Mouse (Mus musculus): ENCODE measurements around the gene Gpkow. TPM values are rescaled to one million over a fixed set of nuclear protein-coding genes. Genes with fewer than 3 reads are reported as not detected.

Gpkow gene
- total and polyA plus RNA-seq, 3 experiments, result 9.3 to 32.2 (median 14.6) TPM

DNA sequence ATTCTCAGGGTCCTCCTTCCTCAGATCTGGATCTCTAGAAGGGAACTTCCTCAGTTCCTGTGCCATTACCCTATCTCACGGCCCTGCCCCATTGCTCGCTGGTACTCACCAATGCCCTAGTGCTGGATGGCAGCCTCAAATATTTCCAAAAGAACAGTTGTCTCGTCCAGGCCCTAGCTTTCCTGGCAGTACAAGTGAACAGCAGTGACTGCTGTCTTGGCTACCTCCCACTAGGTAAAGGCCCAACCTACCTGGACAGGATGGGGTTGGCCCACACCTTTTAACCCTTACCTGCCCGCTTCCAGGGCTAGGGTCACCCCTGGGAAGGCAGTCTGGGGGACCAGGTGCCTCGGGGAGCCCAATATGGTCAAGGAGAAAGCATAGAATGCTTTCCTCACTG, 44.2 kb downstream of the Gpkow start:
- TF ChIP-seq HCFC1 (IDR thresholded peaks at IDR 0.05; ENCODE audit: low read depth, low read length), result no peak
- no peak for TF ChIP-seq MEF2A (IDR thresholded peaks at IDR 0.05; ENCODE audit: borderline replicate concordance, low read depth, low read length)
- no peak overlapping the region for H3K27ac ChIP-seq (ENCODE audit: insufficient read depth, low read depth)

DNA sequence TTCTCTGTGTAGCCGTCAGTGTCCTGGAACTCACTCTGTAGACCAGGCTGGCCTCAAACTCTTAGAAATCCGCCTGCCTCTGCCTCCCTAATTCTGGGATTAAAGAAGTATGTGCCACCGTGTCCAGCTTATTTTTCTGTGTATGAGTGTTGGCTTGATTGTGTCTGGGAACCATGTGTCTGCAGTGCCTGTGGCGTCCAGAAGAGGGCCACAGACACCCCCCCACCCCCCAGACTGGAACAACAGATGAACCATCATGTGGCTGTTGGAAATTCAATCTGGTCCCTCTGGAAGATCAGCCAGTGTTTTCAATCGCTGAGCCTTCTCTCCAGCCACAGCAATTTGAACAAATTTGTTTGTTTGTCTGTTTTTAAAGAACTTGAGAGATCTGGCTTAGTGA, 46.5 kb downstream of the Gpkow start:
- Histone ChIP-seq H3K79me2 (replicated peaks; ENCODE audit: control insufficient read depth, extremely low read depth, insufficient read depth, poor library complexity, severe bottlenecking) (no peaks in the 10 kb centered on the region), H3K4me1 (ENCODE audit: control insufficient read depth in 1 of 2, insufficient read depth in 2 of 2) (peaks cover 5 to 44% of the 10 kb centered on the region in 2 experiments; a peak in 3 of 4 replicates), H3K27me3 (replicated peaks) (no peaks in the 10 kb centered on the region), H3K9ac (ENCODE audit: insufficient read depth, low read depth) (no peak overlapping the region), H3K9me3 (replicated peaks; ENCODE audit: low read length) (no peaks in the 10 kb centered on the region), H3K4me3 (replicated peaks in 1 of 3; ENCODE audit: low read depth in 2 of 3, low read length in 2 of 3, poor library complexity in 1 of 3) (no peak overlapping the region), H3K4me2 (ENCODE audit: insufficient read depth, low read depth, poor library complexity, severe bottlenecking) (no peak overlapping the region), H3K36me3 (replicated peaks in 1 of 2; ENCODE audit: control insufficient read depth in 1 of 2, insufficient read depth in 1 of 2, low read length in 1 of 2) (no peaks in the 10 kb centered on the region), H3K27ac (ENCODE audit: insufficient read depth, low read depth) (no peak overlapping the region)
- dilution Hi-C loops (cut with MboI; ENCODE audit: extremely low pct_ligation_motif_present, extremely low pct_unique_long_range_greater_than_20kb, low sequenced_read_pairs) (no loop called here), in situ Hi-C loops (cut with MboI; ENCODE audit: low pct_ligation_motif_present, low pct_unique_long_range_greater_than_20kb, low sequenced_read_pairs) (no loop called here)
- DNase-seq (ENCODE audit: extremely low read depth), result no peak
- TF ChIP-seq SMC3 (IDR thresholded peaks at IDR 0.05; ENCODE audit: low read depth, low read length) (peak; percentile 28; the same call in 1 of the 2 replicates), MYC (IDR thresholded peaks at IDR 0.05; ENCODE audit: low read depth, low read length) (no peak), CHD1 (IDR thresholded peaks at IDR 0.05; ENCODE audit: low read depth, low read length) (no peak), CTCF (conservative IDR thresholded peaks at IDR 0.05 in 1 of 2, IDR thresholded peaks at IDR 0.05 in 1 of 2; ENCODE audit: low read depth in 2 of 2, low read length in 2 of 2) (peak; percentile 21 to 50; a peak in 3 of 4 replicates), MAX (IDR thresholded peaks at IDR 0.05; ENCODE audit: low read length) (0 out of 2 replicates have a peak, but pooled peaks have one; percentile 19), E2F4 (IDR thresholded peaks at IDR 0.05; ENCODE audit: insufficient replicate concordance, low read depth, low read length) (no peak)

More for the DNA sequence above, 44.2 kb downstream of the Gpkow start:
- Histone ChIP-seq H3K9ac (ENCODE audit: insufficient read depth, low read depth) (no peak overlapping the region), H3K4me2 (ENCODE audit: insufficient read depth, low read depth, poor library complexity, severe bottlenecking) (no peak overlapping the region), H3K4me1 (ENCODE audit: control insufficient read depth in 1 of 2, insufficient read depth in 2 of 2) (peaks cover 7 to 62% of the 10 kb centered on the region in 2 experiments), H3K4me3 (replicated peaks in 1 of 3; ENCODE audit: low read depth in 2 of 3, low read length in 2 of 3, poor library complexity in 1 of 3) (no peak overlapping the region), H3K79me2 (replicated peaks; ENCODE audit: control insufficient read depth, extremely low read depth, insufficient read depth, poor library complexity, severe bottlenecking) (no peaks in the 10 kb centered on the region), H3K9me3 (replicated peaks; ENCODE audit: low read length) (no peaks in the 10 kb centered on the region), H3K27me3 (replicated peaks) (no peaks in the 10 kb centered on the region), H3K36me3 (replicated peaks in 1 of 2; ENCODE audit: control insufficient read depth in 1 of 2, insufficient read depth in 1 of 2, low read length in 1 of 2) (peaks cover 0 to 8% of the 10 kb centered on the region in 2 experiments)
- in situ Hi-C loops (cut with MboI; ENCODE audit: low pct_ligation_motif_present, low pct_unique_long_range_greater_than_20kb, low sequenced_read_pairs) (no loop called here), dilution Hi-C loops (cut with MboI; ENCODE audit: extremely low pct_ligation_motif_present, extremely low pct_unique_long_range_greater_than_20kb, low sequenced_read_pairs) (no loop called here)
- DNase-seq (ENCODE audit: extremely low read depth), result no peak

DNA sequence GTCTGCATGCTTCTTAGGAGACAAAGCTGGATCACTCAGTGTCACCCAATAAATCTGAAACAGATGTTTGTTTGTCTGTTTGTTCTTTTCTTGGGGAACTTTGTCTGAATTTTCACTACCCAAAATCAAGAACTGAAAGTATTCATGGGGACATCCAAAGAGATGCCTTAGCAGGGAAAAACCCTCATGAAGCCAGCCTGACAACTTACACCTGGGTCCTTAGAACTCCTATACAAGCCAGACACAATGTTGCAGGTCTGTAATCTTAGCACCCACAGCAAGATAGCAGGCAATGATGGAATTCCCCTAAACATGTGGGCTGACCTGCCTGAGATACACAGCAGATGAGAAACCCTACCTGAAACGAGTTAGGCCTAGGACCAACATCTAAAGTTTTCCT, 48.0 kb downstream of the Gpkow start:
- in situ Hi-C loops (cut with MboI; ENCODE audit: low pct_ligation_motif_present, low pct_unique_long_range_greater_than_20kb, low sequenced_read_pairs), result no loop called here

More for the DNA sequence above, 48.0 kb downstream of the Gpkow start:
- dilution Hi-C loops (cut with MboI; ENCODE audit: extremely low pct_ligation_motif_present, extremely low pct_unique_long_range_greater_than_20kb, low sequenced_read_pairs), result no loop called here
- Histone ChIP-seq H3K9ac (ENCODE audit: insufficient read depth, low read depth) (no peak overlapping the region), H3K9me3 (replicated peaks; ENCODE audit: low read length) (no peaks in the 10 kb centered on the region), H3K4me2 (ENCODE audit: insufficient read depth, low read depth, poor library complexity, severe bottlenecking) (peak overlapping the region; percentile 36), H3K4me3 (replicated peaks in 1 of 3; ENCODE audit: low read depth in 2 of 3, low read length in 2 of 3, poor library complexity in 1 of 3) (no peak overlapping the region), H3K79me2 (replicated peaks; ENCODE audit: control insufficient read depth, extremely low read depth, insufficient read depth, poor library complexity, severe bottlenecking) (no peaks in the 10 kb centered on the region), H3K36me3 (replicated peaks in 1 of 2; ENCODE audit: control insufficient read depth in 1 of 2, insufficient read depth in 1 of 2, low read length in 1 of 2) (no peaks in the 10 kb centered on the region), H3K27me3 (replicated peaks) (no peaks in the 10 kb centered on the region), H3K4me1 (ENCODE audit: control insufficient read depth in 1 of 2, insufficient read depth in 2 of 2) (peaks cover 5 to 40% of the 10 kb centered on the region in 2 experiments; a peak in 3 of 4 replicates), H3K27ac (ENCODE audit: insufficient read depth, low read depth) (peak overlapping the region; percentile 87)
- peak; percentile 46 for TF ChIP-seq ETS1 (conservative IDR thresholded peaks at IDR 0.05; ENCODE audit: low read depth, low read length)
- peak; percentile 44; the same call in 1 of the 2 replicates for TF ChIP-seq MEF2A (IDR thresholded peaks at IDR 0.05; ENCODE audit: borderline replicate concordance, low read depth, low read length)
- peak; percentile 50; the same call in 1 of the 2 replicates for TF ChIP-seq RCOR1 (conservative IDR thresholded peaks at IDR 0.05; ENCODE audit: low read depth, low read length)
- TF ChIP-seq MYC (IDR thresholded peaks at IDR 0.05; ENCODE audit: low read depth, low read length), result peak; percentile 75
- TF ChIP-seq ZMIZ1 (IDR thresholded peaks at IDR 0.05; ENCODE audit: low read depth, low read length), result no peak
- no peak for TF ChIP-seq PAX5 (IDR thresholded peaks at IDR 0.05; ENCODE audit: low read length)
- TF ChIP-seq SIN3A (IDR thresholded peaks at IDR 0.05; ENCODE audit: low read length), result no peak
- TF ChIP-seq EP300 (IDR thresholded peaks at IDR 0.05; ENCODE audit: low read length), result peak; percentile 82
- TF ChIP-seq MAX (IDR thresholded peaks at IDR 0.05; ENCODE audit: low read length), result peak; percentile 35; the same call in 1 of the 2 replicates
- TF ChIP-seq ZKSCAN1 (IDR thresholded peaks at IDR 0.05; ENCODE audit: borderline replicate concordance, low read depth, low read length), result no peak
- peak; percentile 82 for TF ChIP-seq IRF4 (IDR thresholded peaks at IDR 0.05; ENCODE audit: low read depth, low read length)
- TF ChIP-seq MAFK (IDR thresholded peaks at IDR 0.05; ENCODE audit: insufficient replicate concordance, low read length), result no peak; the same call in 1 of the 2 replicates
- 0 out of 2 replicates have a peak, but pooled peaks have one; percentile 35 for TF ChIP-seq TCF12 (IDR thresholded peaks at IDR 0.05; ENCODE audit: low read depth, low read length)
- no peak for TF ChIP-seq USF2 (conservative IDR thresholded peaks at IDR 0.05; ENCODE audit: low read depth, low read length)
- DNase-seq (ENCODE audit: extremely low read depth), result peak; percentile 45

Data from CH12.LX (cell line).